Mouse (Mus musculus) brain, embryonic 14.5 days (tissue): ENCODE measurements at regions not wholly inside any gene's neighbourhood (a gene's known extent, or its start where the extent isn't known, plus 50 kb on each side); places are given as distances from the start of the nearest gene placed in this dataset.

Source experiments
- CTCF ChIP-seq: fragments of 200-500 bp; IDR thresholded peaks from 2 replicates; pipeline ENCODE4 v1.5.1; 2012; ENCODE audit warnings: inconsistent platforms, mild to moderate bottlenecking, moderate library complexity, borderline replicate concordance; ENCODE audit not compliant: insufficient read depth, insufficient read length; ENCODE audit errors: extremely low read depth
- POLR2A ChIP-seq: fragments of 200-500 bp; IDR thresholded peaks from 2 replicates; pipeline ENCODE4 v1.6.1; 2012; ENCODE audit warnings: mild to moderate bottlenecking, inconsistent platforms, borderline replicate concordance; ENCODE audit not compliant: poor library complexity, insufficient read depth, insufficient read length, severe bottlenecking; ENCODE audit errors: extremely low read depth

GRCm38 (mm10) chr1:133548971-133549370, 61.1 kb downstream of the Snrpe start:
- TF ChIP-seq POLR2A (no peak), CTCF (no peak)
